Mouse (Mus musculus) heart, embryonic 15.5 days (tissue): ENCODE measurements at regions not wholly inside any gene's neighbourhood (a gene's known extent, or its start where the extent isn't known, plus 50 kb on each side); places are given as distances from the start of the nearest gene placed in this dataset.

Experiments used
- ATAC-seq: fragments of 200-750 bp; cut with Nextera tagmentation; replicated peaks from 2 replicates; pipeline ENCODE4 v1.8.0; 2017; ENCODE audit warnings: low read depth, moderate TSS enrichment; ENCODE audit not compliant: insufficient number of reproducible peaks, insufficient read depth, low FRiP score
- H3K27ac ChIP-seq: fragments of 300-500 bp; sonication (generic); 2 replicates; pipeline ENCODE4 v1.5.1; 2015; ENCODE audit warnings: mild to moderate bottlenecking, inconsistent platforms
- H3K27me3 ChIP-seq: fragments of 300-500 bp; sonication (generic); 2 replicates; pipeline ENCODE4 v1.6.1; 2015; ENCODE audit warnings: inconsistent platforms
- H3K36me3 ChIP-seq: fragments of 300-500 bp; sonication (generic); 2 replicates; pipeline ENCODE4 v1.6.1; 2015; ENCODE audit warnings: mild to moderate bottlenecking, inconsistent platforms
- H3K4me1 ChIP-seq: fragments of 300-500 bp; sonication (generic); replicated peaks from 2 replicates; pipeline ENCODE4 v1.6.1; 2015; ENCODE audit warnings: inconsistent platforms
- H3K4me2 ChIP-seq: fragments of 300-500 bp; sonication (generic); 2 replicates; pipeline ENCODE4 v1.6.1; 2015; ENCODE audit warnings: inconsistent platforms, mild to moderate bottlenecking, moderate library complexity
- H3K4me3 ChIP-seq: fragments of 300-500 bp; sonication (generic); 2 replicates; pipeline ENCODE4 v1.5.1; 2015; ENCODE audit warnings: mild to moderate bottlenecking, inconsistent platforms
- H3K9ac ChIP-seq: fragments of 300-500 bp; sonication (generic); 2 replicates; pipeline ENCODE4 v1.6.1; 2015; ENCODE audit warnings: mild to moderate bottlenecking, inconsistent platforms
- H3K9me3 ChIP-seq: fragments of 300-500 bp; sonication (generic); replicated peaks from 2 replicates; pipeline ENCODE4 v1.6.1; 2016; ENCODE audit warnings: inconsistent platforms
- WGBS: fragments of 180-500 bp; shearing (Covaris S2); methylation state at CpG from one replicate; pipeline ENCODE4 v1.1.7; 2015; ENCODE audit warnings: mixed read lengths; 5-methylcytosine and 5-hydroxymethylcytosine counted together

- no peaks in the 10 kb centered on the region for H3K36me3 ChIP-seq
- no peak overlapping the region for H3K9ac ChIP-seq
- no peaks in the 10 kb centered on the region for H3K27me3 ChIP-seq
- WGBS = 86% methylated on average over 13 of the region's 13 CpGs
- peaks cover 10% of the 10 kb centered on the region for H3K4me1 ChIP-seq
- H3K27ac ChIP-seq = no peak overlapping the region
- H3K9me3 ChIP-seq = no peaks in the 10 kb centered on the region
- H3K4me3 ChIP-seq = no peak overlapping the region
- H3K4me2 ChIP-seq = no peak overlapping the region
- ATAC-seq = no peak
Measured at GRCm38 (mm10) chr14:25044106-25044505, 414.9 kb upstream of the Zmiz1 start.

GRCm38 (mm10) chr14:25044867-25045266 lies 414.1 kb upstream of the Zmiz1 start:
- WGBS = 54% methylated on average over 7 of the region's 7 CpGs
- no peak overlapping the region for H3K4me3 ChIP-seq
- no peak overlapping the region for H3K27ac ChIP-seq
- no peak overlapping the region for H3K4me2 ChIP-seq
- ATAC-seq = no peak
- H3K4me1 ChIP-seq = peaks cover 10% of the 10 kb centered on the region
- H3K9me3 ChIP-seq = no peaks in the 10 kb centered on the region
- no peaks in the 10 kb centered on the region for H3K27me3 ChIP-seq
- no peak overlapping the region for H3K9ac ChIP-seq
- H3K36me3 ChIP-seq = no peaks in the 10 kb centered on the region

GRCm38 (mm10) chr14:25050674-25051251 lies 408.2 kb upstream of the Zmiz1 start:
- H3K9ac ChIP-seq = no peak overlapping the region
- no peaks in the 10 kb centered on the region for H3K9me3 ChIP-seq
- ATAC-seq = no peak
- H3K4me3 ChIP-seq = no peak overlapping the region
- H3K27me3 ChIP-seq = no peaks in the 10 kb centered on the region
- 52% methylated on average over 12 of the region's 12 CpGs for WGBS
- no peaks in the 10 kb centered on the region; the same call in 1 of the 2 replicates for H3K4me1 ChIP-seq
- no peaks in the 10 kb centered on the region for H3K36me3 ChIP-seq
- H3K4me2 ChIP-seq = no peak overlapping the region
- H3K27ac ChIP-seq = 0 out of 2 replicates have a peak overlapping the region, but pooled peaks have one; percentile 24

- Histone ChIP-seq H3K27ac (no peak overlapping the region), H3K4me1 (no peaks in the 10 kb centered on the region; the same call in 1 of the 2 replicates), H3K9ac (no peak overlapping the region), H3K4me2 (no peak overlapping the region), H3K27me3 (no peaks in the 10 kb centered on the region), H3K9me3 (no peaks in the 10 kb centered on the region), H3K4me3 (no peak overlapping the region), H3K36me3 (no peaks in the 10 kb centered on the region)
- 58% methylated on average over 9 of the region's 9 CpGs for WGBS
- no peak for ATAC-seq
Measured at GRCm38 (mm10) chr14:25052175-25052574, 406.8 kb upstream of the Zmiz1 start.

GRCm38 (mm10) chr14:25059351-25059750 lies 399.6 kb upstream of the Zmiz1 start:
- Histone ChIP-seq H3K27ac (no peak overlapping the region), H3K9me3 (no peaks in the 10 kb centered on the region), H3K4me2 (no peak overlapping the region), H3K27me3 (no peaks in the 10 kb centered on the region), H3K9ac (no peak overlapping the region), H3K4me1 (peaks cover 12% of the 10 kb centered on the region), H3K4me3 (no peak overlapping the region), H3K36me3 (no peaks in the 10 kb centered on the region)
- WGBS = 74% methylated on average over 7 of the region's 7 CpGs
- no peak for ATAC-seq

GRCm38 (mm10) chr14:25060285-25060684 lies 398.7 kb upstream of the Zmiz1 start:
- no peak for ATAC-seq
- no peak overlapping the region for H3K4me2 ChIP-seq

GRCm38 (mm10) chr14:25063090-25063489 lies 395.9 kb upstream of the Zmiz1 start:
- Histone ChIP-seq H3K4me2 (no peak overlapping the region), H3K36me3 (no peaks in the 10 kb centered on the region), H3K27ac (no peak overlapping the region), H3K27me3 (no peaks in the 10 kb centered on the region), H3K4me1 (peaks cover 12% of the 10 kb centered on the region), H3K4me3 (no peak overlapping the region), H3K9me3 (no peaks in the 10 kb centered on the region), H3K9ac (no peak overlapping the region)
- whole genome bisulfite sequencing = 23% methylated on average over 5 of the region's 5 CpGs
- ATAC-seq = peak; percentile 23; the same call in 1 of the 2 replicates

More at GRCm38 (mm10) chr14:25060285-25060684, 398.7 kb upstream of the Zmiz1 start:
- H3K27ac ChIP-seq = no peak overlapping the region
- H3K9me3 ChIP-seq = no peaks in the 10 kb centered on the region
- no peak overlapping the region for H3K4me3 ChIP-seq
- H3K27me3 ChIP-seq = no peaks in the 10 kb centered on the region
- WGBS = 65% methylated on average over 7 of the region's 7 CpGs
- no peak overlapping the region for H3K9ac ChIP-seq
- H3K36me3 ChIP-seq = no peaks in the 10 kb centered on the region
- peaks cover 12% of the 10 kb centered on the region for H3K4me1 ChIP-seq

GRCm38 (mm10) chr14:25064190-25064947 lies 394.6 kb upstream of the Zmiz1 start:
- H3K4me1 ChIP-seq = peaks cover 22% of the 10 kb centered on the region
- no peak for ATAC-seq
- no peaks in the 10 kb centered on the region for H3K9me3 ChIP-seq
- H3K27ac ChIP-seq = no peak overlapping the region
- WGBS = 61% methylated on average over 8 of the region's 8 CpGs
- no peaks in the 10 kb centered on the region for H3K27me3 ChIP-seq
- H3K4me3 ChIP-seq = no peak overlapping the region
- H3K9ac ChIP-seq = no peak overlapping the region
- no peaks in the 10 kb centered on the region for H3K36me3 ChIP-seq
- H3K4me2 ChIP-seq = no peak overlapping the region

GRCm38 (mm10) chr14:25067435-25067834 lies 391.6 kb upstream of the Zmiz1 start:
- Histone ChIP-seq H3K36me3 (no peaks in the 10 kb centered on the region), H3K4me3 (no peak overlapping the region), H3K4me2 (no peak overlapping the region), H3K27me3 (no peaks in the 10 kb centered on the region), H3K9ac (no peak overlapping the region), H3K9me3 (no peaks in the 10 kb centered on the region), H3K27ac (no peak overlapping the region), H3K4me1 (peaks cover 29% of the 10 kb centered on the region)
- no peak for ATAC-seq
- WGBS = 87% methylated on average over 5 of the region's 5 CpGs

- H3K36me3 ChIP-seq = no peaks in the 10 kb centered on the region
- no peak overlapping the region for H3K4me2 ChIP-seq
- H3K4me3 ChIP-seq = no peak overlapping the region
- peaks cover 21% of the 10 kb centered on the region for H3K4me1 ChIP-seq
- ATAC-seq = peak; percentile 73
- H3K27ac ChIP-seq = peak overlapping the region; percentile 38
- no peak overlapping the region for H3K9ac ChIP-seq
- H3K27me3 ChIP-seq = no peaks in the 10 kb centered on the region
- 6% methylated on average over 8 of the region's 8 CpGs for WGBS
- no peaks in the 10 kb centered on the region for H3K9me3 ChIP-seq
Measured at GRCm38 (mm10) chr14:25068430-25068829, 390.6 kb upstream of the Zmiz1 start.

GRCm38 (mm10) chr14:25073143-25073542 lies 385.8 kb upstream of the Zmiz1 start:
- Histone ChIP-seq H3K27ac (no peak overlapping the region), H3K4me1 (peaks cover 19% of the 10 kb centered on the region), H3K9ac (no peak overlapping the region), H3K27me3 (no peaks in the 10 kb centered on the region), H3K4me3 (no peak overlapping the region), H3K36me3 (no peaks in the 10 kb centered on the region), H3K4me2 (no peak overlapping the region), H3K9me3 (no peaks in the 10 kb centered on the region)
- 66% methylated on average over 5 of the region's 5 CpGs for WGBS
- no peak for ATAC-seq
